Mouse (Mus musculus) cortical plate, adult 2 months (tissue): ENCODE data around the gene Traf7.

ENCODE experiments used
- CTCF ChIP-seq: fragments of 200-500 bp; IDR thresholded peaks from 2 replicates; pipeline ENCODE4 v1.5.1; 2011; ENCODE audit warnings: mild to moderate bottlenecking, control low read depth, low read length; ENCODE audit not compliant: insufficient read depth; ENCODE audit errors: extremely low read depth
- POLR2A ChIP-seq: fragments of 200-500 bp; IDR thresholded peaks from 2 replicates; pipeline ENCODE4 v1.6.1; 2011; ENCODE audit warnings: mild to moderate bottlenecking, low read length, control low read depth; ENCODE audit not compliant: insufficient read depth; ENCODE audit errors: extremely low read depth

DNA sequence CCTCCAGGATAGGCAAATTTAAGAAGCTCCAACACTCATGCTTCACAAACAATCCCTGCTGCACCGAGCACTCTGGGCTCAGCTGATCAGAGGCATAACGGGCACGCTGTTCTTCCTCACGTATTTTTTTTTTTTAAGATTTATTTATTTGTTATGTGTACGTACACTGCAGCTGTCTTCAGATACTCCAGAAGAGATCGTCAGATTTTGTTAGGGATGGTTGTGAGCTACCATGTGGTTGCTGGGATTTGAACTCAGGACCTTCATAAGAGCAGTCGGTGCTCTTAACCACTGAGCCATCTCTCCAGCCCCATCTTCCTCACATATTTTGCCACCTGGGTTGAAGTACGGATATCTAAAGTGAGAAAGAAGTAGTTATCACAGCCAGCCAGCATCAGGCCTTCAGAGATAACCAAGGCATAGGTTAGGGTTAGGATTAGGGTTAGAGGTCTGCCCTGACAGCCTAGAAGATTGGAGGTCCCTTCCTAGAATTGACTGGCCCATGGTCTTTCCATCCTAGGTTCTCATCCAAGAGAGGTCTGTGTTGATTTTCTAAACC lies 6.5 kb upstream of the Traf7 start, which contains the start of gene Rab26:
- TF ChIP-seq CTCF = no peak
- no peak for TF ChIP-seq POLR2A
